Mouse (Mus musculus) ES-E14 (cell line): ENCODE measurements at regions not wholly inside any gene's neighbourhood (a gene's known extent, or its start where the extent isn't known, plus 50 kb on each side); places are given as distances from the start of the nearest gene placed in this dataset.

Experiments used
- CHD2 ChIP-seq: IDR thresholded peaks from 2 replicates; pipeline ENCODE4 v1.6.1; 2014; ENCODE audit warnings: mild to moderate bottlenecking, low read depth, low read length, inconsistent platforms
- HCFC1 ChIP-seq: IDR thresholded peaks from 2 replicates; pipeline ENCODE4 v1.6.1; 2012; ENCODE audit warnings: low read length, inconsistent platforms, borderline replicate concordance; ENCODE audit not compliant: insufficient read depth
- MAFK ChIP-seq: IDR thresholded peaks from 2 replicates; pipeline ENCODE4 v1.6.1; 2014; ENCODE audit warnings: mild to moderate bottlenecking, low read depth, low read length, inconsistent platforms; ENCODE audit not compliant: insufficient read depth
- ZC3H11A ChIP-seq: IDR thresholded peaks from 2 replicates; pipeline ENCODE4 v1.6.1; 2012; ENCODE audit warnings: low read depth, mild to moderate bottlenecking, inconsistent platforms, low read length, borderline replicate concordance

DNA sequence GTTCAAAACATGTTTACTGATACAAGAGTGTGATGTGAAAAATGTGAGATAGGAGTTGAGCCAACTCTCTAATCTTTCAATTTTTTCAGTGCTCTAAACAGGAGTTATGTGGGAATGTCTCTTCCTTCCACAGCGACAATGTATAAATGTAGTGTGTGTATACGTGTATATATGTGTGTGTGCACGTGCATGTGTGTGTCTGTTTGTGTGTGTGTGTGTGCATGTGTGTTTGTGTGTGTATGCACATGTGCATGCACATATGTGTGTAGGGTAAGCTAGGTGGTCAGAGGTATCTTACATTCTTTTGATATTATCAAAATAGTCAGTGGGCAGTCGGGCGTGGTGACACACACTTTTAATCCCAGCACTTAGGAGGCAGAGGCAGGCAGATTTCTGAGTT, 511.2 kb upstream of the Zic4 start:
- TF ChIP-seq MAFK, result no peak
- TF ChIP-seq HCFC1, result no peak
- no peak for TF ChIP-seq ZC3H11A
- TF ChIP-seq CHD2, result no peak
